Mouse (Mus musculus) liver, embryonic 14.5 days (tissue): ENCODE data around the gene Ltbp1.

Source experiments
- CTCF ChIP-seq: IDR thresholded peaks from 2 replicates; pipeline ENCODE4 v1.5.1; 2016; ENCODE audit warnings: antibody characterized with exemption, low read depth, control low read depth
- EP300 ChIP-seq: IDR thresholded peaks from 2 replicates; pipeline ENCODE4 v1.6.1; 2016; ENCODE audit warnings: antibody characterized with exemption, low read depth

GRCm38 (mm10) chr17:75323229-75323628 is 317.9 kb downstream of the Ltbp1 start:
- no peak for TF ChIP-seq CTCF
- TF ChIP-seq EP300, result no peak
